In the genomic region with DNA sequence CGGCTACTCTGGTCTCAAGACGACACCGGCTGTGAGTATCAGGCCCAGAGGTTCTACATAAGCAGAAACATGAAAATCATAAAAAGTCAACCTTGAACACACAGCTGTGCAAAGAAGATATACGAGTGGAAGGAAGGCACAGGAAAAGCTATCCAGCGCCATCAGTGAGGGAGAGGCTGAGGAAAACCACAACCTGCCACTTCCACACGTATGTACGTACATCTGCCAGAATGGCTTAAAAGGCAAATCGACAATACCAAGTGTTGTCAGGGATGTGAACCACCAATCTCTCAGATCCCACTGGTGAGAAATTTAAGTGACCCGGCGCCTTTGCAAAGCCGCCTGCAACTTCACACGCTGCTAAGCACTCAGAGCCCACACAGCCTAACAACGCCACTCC, we compare ENCODE assay signal across 17 mouse cellular contexts. TPM values are rescaled to one million over a fixed set of nuclear protein-coding genes. Genes with fewer than 3 reads are reported as not detected.
A peak's percentile ranks its signal among the peaks of the same experiment; 100 is the strongest.
DNase-seq lines count a peak whose midpoint lies in the region; ATAC-seq and TF ChIP-seq lines count a peak whose summit lies in the region.
"Had no signal": no experiment of that assay in that cellular context is flagged by ENCODE, and none has a peak within 500 bp of the region (broad histone marks: within the 10 kb centered on the region; RNA-seq: fewer than 3 reads in every experiment).

No protein-coding gene starts in this region.

- H3K9me3 ChIP-seq in hindbrain, embryonic 10.5 days, result no peaks in the 10 kb centered on the region
- H3K9me3 ChIP-seq in hindbrain, postnatal 0 days (ENCODE audit: low read length), result no peaks in the 10 kb centered on the region
- H3K9me3 ChIP-seq in liver, embryonic 13.5 days (replicated peaks), result no peaks in the 10 kb centered on the region
- H3K9me3 ChIP-seq: embryonic facial prominence, embryonic 12.5 days; G1E; intestine, embryonic 15.5 days; midbrain, embryonic 13.5 days had no signal

- no peaks in the 10 kb centered on the region for H3K27me3 ChIP-seq in hindbrain, embryonic 10.5 days (ENCODE audit: insufficient read depth, poor library complexity, severe bottlenecking)
- H3K27me3 ChIP-seq in hindbrain, postnatal 0 days (ENCODE audit: insufficient read depth, low read length), result no peaks in the 10 kb centered on the region
- H3K27me3 ChIP-seq in thymus, adult 2 months (ENCODE audit: control insufficient read depth, insufficient read depth, low read length), result no peaks in the 10 kb centered on the region
- H3K27me3 ChIP-seq in liver, embryonic 13.5 days, result no peaks in the 10 kb centered on the region
- H3K27me3 ChIP-seq: embryonic facial prominence, embryonic 12.5 days; intestine, embryonic 15.5 days; midbrain, embryonic 13.5 days had no signal

- no peak for TF ChIP-seq CTCF in hindbrain, postnatal 0 days (IDR thresholded peaks at IDR 0.05; ENCODE audit: low read depth)
- TF ChIP-seq CTCF in thymus, adult 2 months (IDR thresholded peaks at IDR 0.05; ENCODE audit: borderline replicate concordance, control insufficient read depth, extremely low read depth, insufficient read depth, low read length, poor library complexity), result no peak

- no peak overlapping the region for H3K9ac ChIP-seq in hindbrain, postnatal 0 days (replicated peaks; ENCODE audit: low read length)
- H3K9ac ChIP-seq in liver, embryonic 13.5 days, result no peak overlapping the region
- H3K9ac ChIP-seq: embryonic facial prominence, embryonic 12.5 days; forebrain, postnatal 0 days; intestine, embryonic 15.5 days; lung, embryonic 14.5 days; midbrain, embryonic 13.5 days had no signal

- no peak for TF ChIP-seq POLR2A in thymus, adult 2 months (IDR thresholded peaks at IDR 0.05; ENCODE audit: control insufficient read depth, extremely low read depth, insufficient read depth, low read length, poor library complexity)

- peaks cover 100% of the 10 kb centered on the region for H3K4me1 ChIP-seq in hindbrain, embryonic 10.5 days (replicated peaks)
- H3K4me1 ChIP-seq in hindbrain, postnatal 0 days (ENCODE audit: insufficient read depth, low read length), result peaks cover 52% of the 10 kb centered on the region
- peaks cover 93% of the 10 kb centered on the region for H3K4me1 ChIP-seq in thymus, adult 2 months (replicated peaks; ENCODE audit: control insufficient read depth, insufficient read depth, low read length)
- peaks cover 76% of the 10 kb centered on the region for H3K4me1 ChIP-seq in liver, embryonic 13.5 days (replicated peaks)

- intact Hi-C loops in heart, postnatal 25 days (cut with DNase I), result no loop called here

- 93% methylated on average over 13 of the region's 13 CpGs for WGBS in hindbrain, embryonic 10.5 days
- WGBS in hindbrain, postnatal 0 days, result 87% methylated on average over 13 of the region's 13 CpGs
- WGBS in thymus, adult 2 months, result 42% methylated on average over 13 of the region's 13 CpGs
- 48% methylated on average over 13 of the region's 13 CpGs for WGBS in liver, embryonic 13.5 days (ENCODE audit: insufficient replicate concordance)

- peaks cover 3% of the 10 kb centered on the region; the same call in 1 of the 2 replicates for H3K36me3 ChIP-seq in hindbrain, embryonic 10.5 days
- H3K36me3 ChIP-seq in hindbrain, postnatal 0 days (ENCODE audit: insufficient read depth, low read length), result no peaks in the 10 kb centered on the region
- H3K36me3 ChIP-seq in thymus, adult 2 months (ENCODE audit: control insufficient read depth, insufficient read depth, low read length), result no peaks in the 10 kb centered on the region
- H3K36me3 ChIP-seq in liver, embryonic 13.5 days, result no peaks in the 10 kb centered on the region
- H3K36me3 ChIP-seq: embryonic facial prominence, embryonic 12.5 days; intestine, embryonic 15.5 days; midbrain, embryonic 13.5 days had no signal

- H3K4me3 ChIP-seq in hindbrain, embryonic 10.5 days, result no peak overlapping the region
- no peak overlapping the region for H3K4me3 ChIP-seq in hindbrain, postnatal 0 days (ENCODE audit: low read length)
- H3K4me3 ChIP-seq in thymus, adult 2 months (ENCODE audit: control insufficient read depth, insufficient read depth, low read length), result no peak overlapping the region
- H3K4me3 ChIP-seq in liver, embryonic 13.5 days (replicated peaks), result no peak overlapping the region
- H3K4me3 ChIP-seq: embryonic facial prominence, embryonic 12.5 days; intestine, embryonic 15.5 days; midbrain, embryonic 13.5 days; myocyte had no signal

- H3K4me2 ChIP-seq in hindbrain, postnatal 0 days (ENCODE audit: low read depth, low read length), result no peak overlapping the region
- peak overlapping the region; percentile 42 for H3K4me2 ChIP-seq in liver, embryonic 13.5 days
- H3K4me2 ChIP-seq: embryonic facial prominence, embryonic 12.5 days; intestine, embryonic 15.5 days; lung, embryonic 14.5 days; midbrain, embryonic 13.5 days had no signal

- DNase-seq in hindbrain, embryonic 10.5 days (ENCODE audit: low spot score), result no peak
- DNase-seq in hindbrain, postnatal 0 days (ENCODE audit: low spot score), result no peak
- DNase-seq in thymus, adult 2 months, result no peak
- DNase-seq in thymus, adult 18-20 months, result no peak
- no peak for DNase-seq in liver, embryonic 13.5 days
- DNase-seq in cerebellum, adult 11-12 months, result no peak
- DNase-seq in heart, postnatal 25 days (ENCODE audit: low spot score), result no peak
- DNase-seq: adrenal gland, adult 8-10 months; cerebellum, adult 11 months; forebrain, postnatal 0 days; lung, embryonic 14.5 days had no signal

- H3K27ac ChIP-seq in hindbrain, embryonic 10.5 days, result peak overlapping the region; percentile 92
- no peak overlapping the region for H3K27ac ChIP-seq in hindbrain, postnatal 0 days
- H3K27ac ChIP-seq in thymus, adult 2 months (ENCODE audit: control insufficient read depth, insufficient read depth, low read length), result 0 out of 2 replicates have a peak overlapping the region, but pooled peaks have one; percentile 17
- peak overlapping the region; percentile 54; the same call in 1 of the 2 replicates for H3K27ac ChIP-seq in liver, embryonic 13.5 days
- H3K27ac ChIP-seq: embryonic facial prominence, embryonic 12.5 days; intestine, embryonic 15.5 days; macrophage; midbrain, embryonic 13.5 days had no signal

- no peak for ATAC-seq in hindbrain, postnatal 0 days
- ATAC-seq in liver, embryonic 13.5 days (ENCODE audit: low read depth), result no peak
- ATAC-seq: forebrain, postnatal 0 days; midbrain, embryonic 13.5 days had no signal

RNA-seq across cellular contexts. Expression of gene Prex1, which starts 47.5 kb away (rescaled TPM):
- 36.8 and 44.1 TPM in 2 replicates for polyA plus RNA-seq in hindbrain, embryonic 10.5 days (2016; fragmentation: Nextera tagmentation; extraction: Ambion mirVana)
- total RNA-seq in hindbrain, postnatal 0 days (2014; rRNA removed), result 63.2 and 66.8 TPM in 2 replicates
- polyA plus RNA-seq in hindbrain, postnatal 0 days (2015; fragmentation: Nextera tagmentation; extraction: Ambion mirVana), result 24.1 and 24.2 TPM in 2 replicates
- polyA plus RNA-seq in thymus, adult 2 months (2012; rRNA removed), result 264 and 297 TPM in 2 replicates
- polyA plus RNA-seq in liver, embryonic 13.5 days (2015; fragmentation: Nextera tagmentation; extraction: Ambion mirVana), result 9.1 and 9.8 TPM in 2 replicates
- 1 to 10 TPM; 5.9 to 6.6 TPM for total RNA-seq in heart, postnatal 25 days (2021)
